Mouse (Mus musculus) heart, embryonic 14.5 days (tissue): Measurements from ENCODE around the gene Lmo7. TPM values are rescaled to one million over a fixed set of nuclear protein-coding genes. Genes with fewer than 3 reads are reported as not detected.

Source experiments
- ATAC-seq: fragments of 200-750 bp; cut with Nextera tagmentation; 2 replicates; pipeline ENCODE4 v1.8.0; 2017; ENCODE audit warnings: low read depth, moderate TSS enrichment; ENCODE audit not compliant: insufficient number of reproducible peaks, insufficient read depth, low FRiP score
- H3K27ac ChIP-seq, 2 experiments: fragments of 200-500 bp in 1 of 2; fragments of 300-500 bp in 1 of 2; sonication (generic) in 1 of 2; replicated peaks in 1 of 2; 2 replicates each; pipeline ENCODE4 v1.5.1; 2012 to 2014; ENCODE audit warnings: low read depth in 2 of 2, low read length in 2 of 2, control low read depth in 1 of 2, mild to moderate bottlenecking in 1 of 2, mixed read lengths in 1 of 2; ENCODE audit not compliant: control insufficient read depth in 1 of 2, insufficient read depth in 1 of 2
- H3K27me3 ChIP-seq: fragments of 300-500 bp; sonication (generic); 2 replicates; pipeline ENCODE4 v1.6.1; 2014; ENCODE audit warnings: mild to moderate bottlenecking, low read length, control low read depth; ENCODE audit not compliant: control insufficient read depth, insufficient read depth
- H3K36me3 ChIP-seq: fragments of 300-500 bp; sonication (generic); 2 replicates; pipeline ENCODE4 v1.6.1; 2014; ENCODE audit warnings: mild to moderate bottlenecking, control low read depth, low read length, mixed read lengths; ENCODE audit not compliant: control insufficient read depth, insufficient read depth
- H3K4me1 ChIP-seq, 2 experiments: fragments of 200-500 bp in 1 of 2; fragments of 300-500 bp in 1 of 2; sonication (generic) in 1 of 2; 2 replicates each; pipeline ENCODE4 v1.6.1; 2012 to 2014; ENCODE audit warnings: low read length in 2 of 2, control low read depth in 1 of 2, mixed read lengths in 1 of 2; ENCODE audit not compliant: control insufficient read depth in 2 of 2, insufficient read depth in 2 of 2
- H3K4me2 ChIP-seq: fragments of 300-500 bp; sonication (generic); 2 replicates; pipeline ENCODE4 v1.6.1; 2014; ENCODE audit warnings: mild to moderate bottlenecking, low read length
- H3K4me3 ChIP-seq, 2 experiments: fragments of 200-500 bp in 1 of 2; fragments of 300-500 bp in 1 of 2; sonication (generic) in 1 of 2; 2 replicates each; pipeline ENCODE4 v1.5.1; 2012 to 2014; ENCODE audit warnings: low read length in 2 of 2, mild to moderate bottlenecking in 2 of 2, control low read depth in 1 of 2, low read depth in 1 of 2, moderate library complexity in 1 of 2; ENCODE audit not compliant: control insufficient read depth in 1 of 2, insufficient read depth in 1 of 2
- H3K9ac ChIP-seq: fragments of 300-500 bp; sonication (generic); 2 replicates; pipeline ENCODE4 v1.6.1; 2014; ENCODE audit warnings: mild to moderate bottlenecking, low read length
- H3K9me3 ChIP-seq: fragments of 300-500 bp; sonication (generic); 2 replicates; pipeline ENCODE4 v1.6.1; 2016; ENCODE audit warnings: low read length, control low read depth; ENCODE audit not compliant: control insufficient read depth
- WGBS: fragments of 180-500 bp; shearing (Covaris S2); extraction: QIAGEN DNeasy Blood & Tissue Kit; methylation state at CpG from one replicate; pipeline ENCODE4 v1.1.7; 2014; 5-methylcytosine and 5-hydroxymethylcytosine counted together
- polyA plus RNA-seq: library from polyadenylated mRNA; unstranded; fragments of >200 nt; fragmentation: Nextera tagmentation; extraction: Ambion mirVana; gene quantifications from 2 replicates; pipeline ENCODE4 v1.2.1, GENCODE M21; 2014

Gene Lmo7
- polyA plus RNA-seq, 1 experiment from 2014 or later, result 241 TPM

- H3K4me2 ChIP-seq, result no peak overlapping the region
- H3K4me1 ChIP-seq, result peaks cover 5 to 12% of the 10 kb centered on the region in 2 experiments; a peak in 3 of 4 replicates
- H3K27me3 ChIP-seq, result no peaks in the 10 kb centered on the region
- no peak overlapping the region for H3K4me3 ChIP-seq
- no peaks in the 10 kb centered on the region for H3K36me3 ChIP-seq
- peak overlapping the region; percentile 33 to 75; a peak in 3 of 4 replicates for H3K27ac ChIP-seq
- WGBS, result 51% methylated on average over 8 of the region's 8 CpGs
- no peaks in the 10 kb centered on the region for H3K9me3 ChIP-seq
- no peak for ATAC-seq
- peak overlapping the region; percentile 7; the same call in 1 of the 2 replicates for H3K9ac ChIP-seq
These were observed 129.6 kb downstream of the Lmo7 start for GRCm38 (mm10) chr14:101859305-101859886.

DNA sequence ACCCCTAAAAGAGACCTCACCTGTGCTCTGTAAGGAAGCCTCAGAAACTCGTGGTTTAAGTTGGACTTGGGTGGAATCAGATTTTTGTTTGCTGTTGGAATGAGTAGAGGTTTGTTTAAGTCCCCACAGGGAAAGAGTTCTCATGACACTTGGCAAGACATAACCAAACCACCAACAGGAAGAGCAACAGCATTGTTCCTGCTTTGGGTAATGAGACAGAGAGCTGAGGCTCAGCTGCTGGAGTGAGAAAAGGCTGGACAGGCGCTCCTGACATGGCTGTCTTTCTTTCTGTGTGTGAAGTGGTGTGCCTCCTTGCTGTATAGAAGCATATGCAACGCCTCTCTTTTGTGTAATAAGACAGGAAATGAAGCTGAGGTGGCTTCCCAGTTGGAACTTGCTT lies 132.3 kb downstream of the Lmo7 start:
- H3K27ac ChIP-seq, result peak overlapping the region in 1 of 2 experiments; percentile 46; a peak in 1 of 4 replicates
- H3K27me3 ChIP-seq, result no peaks in the 10 kb centered on the region
- no peak overlapping the region for H3K4me2 ChIP-seq
- H3K4me3 ChIP-seq, result no peak overlapping the region
- no peak for ATAC-seq
- 62% methylated on average over 3 of the region's 3 CpGs for WGBS
- no peaks in the 10 kb centered on the region for H3K9me3 ChIP-seq
- peaks cover 8 to 24% of the 10 kb centered on the region in 2 experiments for H3K4me1 ChIP-seq
- no peak overlapping the region for H3K9ac ChIP-seq
- no peaks in the 10 kb centered on the region for H3K36me3 ChIP-seq

DNA sequence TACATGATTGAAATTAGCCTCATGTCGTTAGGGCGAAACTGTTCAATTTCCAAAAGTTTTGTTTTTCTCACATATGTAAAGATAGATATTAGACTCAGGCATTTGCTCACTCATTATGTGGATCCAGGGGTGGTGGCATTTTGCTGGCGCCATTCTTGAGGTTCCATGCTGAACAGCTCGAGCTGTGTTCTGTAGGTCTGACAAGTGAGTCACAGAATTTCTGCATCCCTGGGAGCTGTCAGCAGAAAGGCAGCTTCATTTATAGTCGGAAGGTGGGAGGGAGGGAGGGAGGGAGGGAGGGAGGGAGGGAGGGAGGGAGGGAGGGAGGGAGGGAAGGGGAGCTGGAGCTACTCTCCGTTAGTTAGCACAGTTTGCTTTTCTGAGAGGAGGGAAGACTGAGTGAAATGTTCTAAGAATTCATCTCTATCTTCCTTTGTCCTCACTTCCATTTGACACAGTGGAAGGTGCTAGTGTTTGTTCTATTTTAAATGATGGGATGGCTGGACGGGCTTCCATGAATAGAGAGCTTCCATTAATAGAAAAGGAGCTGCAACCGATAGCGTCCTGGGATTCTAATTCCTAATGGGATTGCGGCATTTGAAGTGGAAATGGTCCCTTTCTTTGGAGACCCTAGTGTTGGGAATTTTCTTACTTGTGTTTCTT lies 137.4 kb downstream of the Lmo7 start:
- Histone ChIP-seq H3K4me2 (peak overlapping the region; percentile 43), H3K9ac (peak overlapping the region; percentile 38), H3K27me3 (no peaks in the 10 kb centered on the region), H3K27ac (peak overlapping the region; percentile 86 to 87), H3K9me3 (no peaks in the 10 kb centered on the region), H3K4me1 (peaks cover 26 to 52% of the 10 kb centered on the region in 2 experiments), H3K36me3 (no peaks in the 10 kb centered on the region), H3K4me3 (no peak overlapping the region)
- 29% methylated on average over 9 of the region's 10 CpGs for WGBS
- peak; percentile 33; the same call in 1 of the 2 replicates for ATAC-seq

DNA sequence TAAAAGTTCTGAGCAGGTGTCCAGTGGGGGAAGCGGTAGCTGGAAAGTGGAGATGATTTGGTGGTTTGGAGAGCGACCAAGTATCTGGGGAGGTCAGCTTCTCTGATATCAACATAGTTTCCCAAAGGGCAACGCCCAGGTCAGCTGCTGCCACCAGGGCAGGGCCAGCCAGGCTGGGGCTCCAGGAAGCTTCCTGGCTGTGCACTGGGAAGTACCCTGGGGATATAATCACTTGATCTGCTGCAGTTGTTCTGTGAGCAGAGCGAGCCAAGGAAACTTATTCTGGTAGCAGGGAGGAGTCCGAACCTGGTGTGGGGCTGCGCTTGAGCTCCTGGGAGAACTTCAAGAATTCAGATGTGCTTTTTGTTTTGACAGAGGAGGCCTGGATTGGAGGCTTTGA lies 139.4 kb downstream of the Lmo7 start:
- Histone ChIP-seq H3K9ac (no peak overlapping the region), H3K27me3 (no peaks in the 10 kb centered on the region), H3K27ac (peak overlapping the region; percentile 0 to 31; a peak in 2 of 4 replicates), H3K4me3 (no peak overlapping the region), H3K4me1 (peaks cover 34 to 56% of the 10 kb centered on the region in 2 experiments), H3K4me2 (no peak overlapping the region), H3K9me3 (no peaks in the 10 kb centered on the region), H3K36me3 (no peaks in the 10 kb centered on the region)
- 41% methylated on average over 6 of the region's 6 CpGs for WGBS
- ATAC-seq, result no peak

DNA sequence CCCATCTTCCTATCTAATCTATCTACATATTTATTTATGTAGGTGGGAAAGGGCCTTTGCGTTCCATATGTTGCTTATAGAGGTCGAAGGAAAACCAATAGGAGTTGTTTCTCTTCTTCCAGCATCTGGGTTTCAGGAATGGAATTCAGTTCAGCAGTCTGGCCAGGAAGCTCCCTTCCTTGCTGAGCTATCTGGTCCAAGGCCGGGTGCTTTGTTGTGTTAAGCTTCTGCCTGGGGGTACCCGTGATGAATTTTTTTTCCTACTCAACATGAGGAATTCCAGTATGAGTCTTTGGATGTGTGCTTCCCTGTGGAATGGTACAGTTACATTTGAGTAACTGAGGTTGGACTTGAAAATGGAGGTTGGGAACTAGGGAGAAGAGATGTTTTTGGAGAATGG lies 139.9 kb downstream of the Lmo7 start:
- H3K4me2 ChIP-seq, result no peak overlapping the region
- no peak overlapping the region for H3K9ac ChIP-seq
- no peaks in the 10 kb centered on the region for H3K9me3 ChIP-seq
- WGBS, result 56% methylated on average over 4 of the region's 4 CpGs
- H3K27me3 ChIP-seq, result no peaks in the 10 kb centered on the region
- ATAC-seq, result no peak
- no peak overlapping the region for H3K4me3 ChIP-seq
- H3K27ac ChIP-seq, result peak overlapping the region in 1 of 2 experiments; percentile 24; a peak in 2 of 4 replicates
- H3K4me1 ChIP-seq, result peaks cover 34 to 62% of the 10 kb centered on the region in 2 experiments
- H3K36me3 ChIP-seq, result no peaks in the 10 kb centered on the region

GRCm38 (mm10) chr14:101870171-101870902 lies 140.6 kb downstream of the Lmo7 start:
- WGBS, result 54% methylated on average over 9 of the region's 9 CpGs

DNA sequence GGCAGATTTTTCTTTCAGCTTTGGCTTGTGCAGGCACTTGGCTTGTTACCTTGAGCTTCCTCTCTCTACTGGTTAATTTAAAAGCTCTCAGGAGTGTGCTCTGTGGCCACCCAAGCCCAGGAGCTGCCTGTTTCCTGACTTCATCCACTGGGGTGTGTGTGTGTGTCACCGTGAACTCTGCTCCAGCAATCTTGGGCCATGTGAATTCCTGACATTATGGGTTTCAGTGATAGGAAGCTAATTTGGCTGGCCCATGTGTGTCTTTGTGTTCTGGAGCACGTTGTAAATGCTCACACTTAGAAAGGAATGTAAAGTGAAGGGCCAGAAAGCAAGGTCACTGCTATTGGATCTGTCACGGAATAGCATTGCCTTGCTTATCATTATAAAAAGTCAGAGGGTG lies 143.1 kb downstream of the Lmo7 start:
- ATAC-seq, result peak; percentile 84
- peak overlapping the region; percentile 14; the same call in 1 of the 2 replicates for H3K4me2 ChIP-seq
- no peak overlapping the region for H3K4me3 ChIP-seq
- H3K9me3 ChIP-seq, result no peaks in the 10 kb centered on the region
- no peaks in the 10 kb centered on the region for H3K27me3 ChIP-seq
- H3K36me3 ChIP-seq, result 0 out of 2 replicates have a peak, but pooled peaks cover 6% of the 10 kb centered on the region
- H3K4me1 ChIP-seq, result peaks cover 28 to 45% of the 10 kb centered on the region in 2 experiments
- peak overlapping the region; percentile 44; the same call in 1 of the 2 replicates for H3K9ac ChIP-seq
- 11% methylated on average over 3 of the region's 3 CpGs for WGBS
- H3K27ac ChIP-seq, result peak overlapping the region; percentile 91 to 94

More at GRCm38 (mm10) chr14:101870171-101870902, 140.6 kb downstream of the Lmo7 start:
- Histone ChIP-seq H3K9ac (no peak overlapping the region), H3K4me3 (no peak overlapping the region), H3K4me2 (no peak overlapping the region), H3K36me3 (no peaks in the 10 kb centered on the region), H3K9me3 (no peaks in the 10 kb centered on the region), H3K27me3 (no peaks in the 10 kb centered on the region), H3K27ac (peak overlapping the region in 1 of 2 experiments; percentile 24; a peak in 2 of 4 replicates), H3K4me1 (peaks cover 34 to 63% of the 10 kb centered on the region in 2 experiments)
- ATAC-seq, result no peak
